Mouse (Mus musculus) frontal cortex, postnatal 14 days (tissue): Measurements from ENCODE around the gene Shisa6.

Experiments
- DNase-seq, 2 experiments: peaks; one replicate each; pipeline ENCODE4 v3.0.0; 2022; ENCODE audit warnings: low spot score in 2 of 2

Shisa6 gene

DNA sequence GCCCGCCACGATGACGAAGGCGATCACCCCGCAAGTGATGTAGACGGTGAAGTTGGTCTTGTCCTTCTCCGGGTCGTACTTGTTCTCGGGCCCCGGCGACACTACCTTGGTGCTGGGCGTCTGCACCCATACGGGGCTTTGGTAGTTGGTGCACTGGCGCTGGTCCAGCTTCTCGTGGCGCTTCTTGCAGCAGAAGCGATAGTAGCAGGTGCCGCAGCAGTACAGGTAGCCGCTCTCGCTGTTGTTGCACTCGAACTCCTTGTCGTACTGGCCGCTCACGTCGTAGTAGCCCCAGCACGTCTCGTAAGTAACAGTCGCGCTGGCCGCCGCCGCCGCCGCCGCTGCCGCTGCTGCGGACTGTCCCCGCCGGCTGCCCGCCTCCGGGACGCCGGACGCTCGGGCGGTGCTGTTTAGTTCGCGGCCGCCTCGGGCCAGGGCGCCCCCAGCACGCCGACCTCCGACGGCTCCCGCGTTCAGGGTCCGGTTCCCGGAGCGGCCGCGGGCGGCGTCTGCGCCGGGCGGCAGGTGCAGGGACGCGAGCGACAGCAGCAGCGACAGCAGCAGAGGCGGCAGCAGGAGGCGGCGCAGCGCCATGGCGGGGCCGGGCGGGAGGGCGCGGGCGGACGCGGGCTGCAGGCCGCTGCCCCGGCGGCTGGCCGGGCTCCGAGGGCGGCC is at the start of gene Shisa6:
Gene Shisa6, minus strand, starts transcription at position 594 of the 675 bp plus-strand sequence.
- peak in 1 of 2 experiments; percentile 7 for DNase-seq

- no peak for DNase-seq
Observed at GRCm38 (mm10) chr11:66573888-66574287, 48.1 kb upstream of the Shisa6 start.

DNA sequence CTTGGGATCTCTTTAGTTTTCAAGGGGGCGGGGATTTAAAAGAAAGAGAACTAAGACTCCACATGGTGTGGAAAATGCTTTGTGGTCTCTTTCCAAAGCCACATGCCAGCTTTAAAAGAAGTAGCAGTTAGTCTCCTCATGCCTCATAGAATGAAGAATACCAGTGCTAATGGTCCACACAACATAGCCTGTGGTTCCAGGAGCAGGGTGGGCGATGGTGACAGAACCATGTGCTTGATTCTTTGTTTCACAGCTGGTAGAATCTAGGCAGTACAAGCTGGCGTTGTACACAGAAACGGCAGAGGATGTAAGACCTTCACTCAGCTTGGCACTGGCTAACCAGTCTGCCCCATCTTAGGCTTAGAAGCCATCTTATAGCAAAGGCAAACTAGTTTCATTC is 43.3 kb upstream of the Shisa6 start:
- DNase-seq, result no peak

GRCm38 (mm10) chr11:66568386-66568791 is 42.6 kb upstream of the Shisa6 start:
- no peak for DNase-seq

- DNase-seq, result no peak
Observed at GRCm38 (mm10) chr11:66567382-66567781, 41.6 kb upstream of the Shisa6 start.

DNA sequence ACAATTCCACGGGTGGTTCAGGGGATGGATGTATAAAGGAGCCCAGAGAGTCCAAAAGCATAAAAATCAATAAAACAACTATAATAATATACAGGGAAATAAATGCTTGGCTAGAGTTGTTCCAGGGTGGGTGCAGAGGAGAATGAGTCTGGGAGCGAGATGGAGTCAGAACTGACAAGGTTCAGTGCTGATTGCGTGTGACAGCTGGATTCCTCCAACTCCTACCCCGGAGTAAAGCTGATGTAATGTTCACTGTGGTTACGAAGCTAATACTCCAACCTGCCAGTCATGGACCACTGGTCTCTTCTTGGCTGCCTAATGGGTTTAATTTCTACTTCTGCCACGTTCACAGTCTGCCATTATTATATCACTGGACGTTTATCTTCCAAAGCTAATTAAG is 36.5 kb upstream of the Shisa6 start:
- no peak for DNase-seq

- DNase-seq, result no peak
Observed at GRCm38 (mm10) chr11:66537820-66538219, 12.1 kb upstream of the Shisa6 start.

GRCm38 (mm10) chr11:66535866-66536265 is 10.1 kb upstream of the Shisa6 start:
- DNase-seq, result no peak

DNA sequence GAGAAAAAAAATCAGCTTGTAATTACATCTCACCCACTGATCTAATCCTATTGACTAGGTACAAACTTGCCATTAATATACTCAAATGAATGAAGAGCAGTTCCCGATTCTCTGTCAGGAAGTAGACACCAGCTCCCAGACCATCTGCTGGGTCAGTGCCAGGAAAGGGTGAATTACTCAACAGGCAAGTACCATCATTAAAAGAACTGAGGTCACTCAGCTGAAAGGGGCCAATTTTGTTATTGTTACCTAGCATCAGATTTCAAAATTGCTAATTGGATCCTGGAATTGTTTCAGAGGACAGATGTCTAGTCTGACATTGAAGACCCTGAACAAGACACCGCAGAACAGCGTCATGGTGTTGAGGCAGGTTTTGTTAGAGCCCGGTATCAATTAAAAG is 9.4 kb upstream of the Shisa6 start:
- DNase-seq, result no peak

- no peak for DNase-seq
Observed at GRCm38 (mm10) chr11:66534291-66534690, 8.5 kb upstream of the Shisa6 start.

DNA sequence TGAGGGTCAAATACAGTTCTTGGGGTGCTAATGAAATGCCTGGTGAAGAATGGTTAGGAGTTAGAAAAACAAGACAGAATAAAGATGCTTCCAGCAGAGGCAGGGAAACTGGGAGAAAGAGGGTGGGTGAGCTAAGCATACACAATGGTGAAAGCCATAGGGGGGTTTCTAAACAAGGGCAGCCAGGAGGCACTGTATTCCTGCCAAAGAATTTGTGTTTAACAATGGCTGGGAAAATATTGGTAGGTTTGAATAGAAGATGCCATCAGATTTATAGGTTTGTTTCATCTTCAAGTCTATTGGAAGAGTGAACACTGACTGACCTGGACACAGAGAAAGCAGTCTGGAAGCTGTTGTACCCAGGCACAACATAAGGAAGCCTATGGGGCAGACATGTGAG is 2.4 kb upstream of the Shisa6 start:
- no peak for DNase-seq

DNA sequence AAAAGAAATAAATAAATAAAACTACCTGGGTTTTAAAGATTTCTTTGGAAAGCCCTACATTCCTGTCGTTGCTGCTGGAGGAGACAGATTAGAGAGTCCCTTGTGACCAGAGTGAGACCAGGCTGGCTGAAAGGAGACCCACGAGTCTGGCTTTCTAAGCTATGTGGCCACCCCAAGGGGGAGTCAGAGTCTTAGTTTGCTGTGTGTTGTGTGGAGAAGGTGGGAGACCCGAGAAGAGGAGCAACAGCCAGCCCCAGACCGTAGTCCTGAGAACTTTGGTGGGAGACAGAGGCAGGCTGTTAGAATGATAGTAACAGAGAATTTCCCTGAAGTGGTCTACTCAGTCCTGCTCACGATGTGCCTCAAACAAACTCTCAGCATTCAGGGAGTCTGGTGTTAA is 1.6 kb upstream of the Shisa6 start:
- no peak for DNase-seq

GRCm38 (mm10) chr11:66526981-66527320 is 1.2 kb upstream of the Shisa6 start:
- DNase-seq, result peak in 1 of 2 experiments; percentile 17

- DNase-seq, result peak in 1 of 2 experiments; percentile 13
Observed at GRCm38 (mm10) chr11:66526046-66526980, 549 bp upstream of the Shisa6 start.

- no peak for DNase-seq
Observed at GRCm38 (mm10) chr11:66524251-66524650, 1.5 kb downstream of the Shisa6 start.

DNA sequence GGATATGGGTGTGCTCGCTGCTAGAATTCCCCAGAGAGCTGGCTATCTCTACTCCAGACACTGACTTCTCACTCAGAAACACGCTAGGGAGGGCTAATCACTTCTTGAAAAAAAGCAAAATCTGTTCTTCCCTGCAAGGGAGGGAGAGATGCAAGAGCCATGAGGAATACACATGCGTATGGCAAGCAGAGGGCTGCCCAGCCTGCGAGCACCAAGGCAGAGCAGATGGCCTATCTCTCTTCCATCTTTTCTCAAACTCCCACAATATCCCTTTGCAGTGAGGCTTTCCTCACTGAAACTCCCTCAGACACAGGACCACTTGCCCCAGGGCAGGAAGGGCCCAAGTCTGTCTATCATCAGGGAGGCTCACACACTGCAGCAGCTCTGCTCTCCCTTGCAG is 3.4 kb downstream of the Shisa6 start:
- DNase-seq, result no peak

GRCm38 (mm10) chr11:66519386-66519785 is 6.4 kb downstream of the Shisa6 start:
- DNase-seq, result no peak

DNA sequence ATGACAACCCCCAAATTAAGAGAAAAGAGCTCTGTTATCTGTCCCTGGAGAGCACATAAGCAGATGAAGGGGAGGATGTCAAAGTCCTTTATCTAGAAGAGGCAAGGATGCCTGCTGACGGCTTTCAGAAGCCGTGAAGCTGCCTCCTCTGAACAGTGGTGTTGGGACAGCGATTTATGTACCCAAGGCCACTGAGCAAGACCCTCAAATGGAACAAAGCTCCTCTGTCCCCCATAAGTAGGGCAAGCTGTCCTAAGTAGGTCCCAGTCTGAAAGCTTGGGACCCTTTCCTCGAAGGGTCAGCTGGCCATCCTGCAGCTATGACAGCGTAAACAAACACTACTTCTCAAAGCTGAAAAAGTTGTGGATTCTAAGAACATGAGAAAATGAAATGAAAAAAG is 11.4 kb downstream of the Shisa6 start:
- DNase-seq, result no peak

GRCm38 (mm10) chr11:66500951-66501350 is 24.8 kb downstream of the Shisa6 start:
- no peak for DNase-seq

- DNase-seq, result no peak
Observed at GRCm38 (mm10) chr11:66498857-66499445, 26.8 kb downstream of the Shisa6 start.

GRCm38 (mm10) chr11:66496235-66496634 is 29.5 kb downstream of the Shisa6 start:
- no peak for DNase-seq

DNA sequence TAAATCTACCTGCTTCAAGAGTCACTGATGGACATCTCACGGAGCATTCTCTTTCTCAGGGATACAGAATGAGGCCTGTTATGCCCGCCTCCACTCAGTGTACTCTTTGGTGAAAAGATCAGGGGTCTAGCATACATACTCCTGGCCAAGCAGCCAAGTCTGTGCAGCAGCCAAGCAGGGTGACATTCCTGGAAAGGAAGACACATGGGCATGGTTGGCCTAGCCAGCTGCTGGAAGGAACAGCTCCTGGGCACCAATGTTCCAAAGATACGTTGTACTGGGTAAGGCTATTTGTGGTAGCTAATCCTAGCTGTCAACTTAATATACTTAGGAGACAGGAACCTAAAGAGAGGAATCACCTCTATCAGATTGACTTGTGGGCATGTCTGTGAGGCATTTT is 31.4 kb downstream of the Shisa6 start:
- no peak for DNase-seq

- no peak for DNase-seq
Observed at GRCm38 (mm10) chr11:66487765-66488164, 38.0 kb downstream of the Shisa6 start.
